In genomic region chr5:115326875-115327609, GRCm38 (mm10) we compare ENCODE assay signal across 7 mouse cellular contexts. TPM values are rescaled to one million over a fixed set of nuclear protein-coding genes. Genes with fewer than 3 reads are reported as not detected.
DNase-seq lines count a peak whose midpoint lies in the region; ATAC-seq lines count a peak whose summit lies in the region.

TSS of gene Srsf9 (plus strand) at chr5:115327177.

- no peaks in the 10 kb centered on the region for H3K27me3 ChIP-seq in limb, embryonic 10.5 days (ENCODE audit: low read depth, poor library complexity, severe bottlenecking)
- no peaks in the 10 kb centered on the region for H3K27me3 ChIP-seq in midbrain, embryonic 13.5 days

- under 1% methylated on average over 92 of the region's 97 CpGs for WGBS in limb, embryonic 10.5 days
- WGBS in midbrain, embryonic 13.5 days, result under 1% methylated on average over 87 of the region's 97 CpGs

- peak within 1 kb of the TSS; percentile 84 for H3K4me3 ChIP-seq in limb, embryonic 10.5 days
- H3K4me3 ChIP-seq in midbrain, embryonic 13.5 days (replicated peaks), result peak within 1 kb of the TSS; percentile 89

- peaks cover 22% of the 10 kb centered on the region for H3K4me1 ChIP-seq in limb, embryonic 10.5 days
- H3K4me1 ChIP-seq in midbrain, embryonic 13.5 days (replicated peaks), result peaks cover 35% of the 10 kb centered on the region

- H3K27ac ChIP-seq in limb, embryonic 10.5 days, result peak within 1 kb of the TSS; percentile 98
- peak within 1 kb of the TSS; percentile 86 for H3K27ac ChIP-seq in midbrain, embryonic 13.5 days

- peak; percentile 94 for ATAC-seq in midbrain, embryonic 13.5 days

- H3K9me3 ChIP-seq in limb, embryonic 10.5 days (replicated peaks), result no peaks in the 10 kb centered on the region
- H3K9me3 ChIP-seq in midbrain, embryonic 13.5 days, result no peaks in the 10 kb centered on the region

- DNase-seq in adrenal gland, adult 8-10 months, result peak; percentile 91
- DNase-seq in embryo, embryonic 9.5 days (ENCODE audit: extremely low spot score), result peak; percentile 97
- no peak for DNase-seq in gonadal fat pad, adult 2 months (ENCODE audit: low read depth)
- DNase-seq in kidney, adult 11 months, result peak; percentile 94
- DNase-seq in limb, embryonic 10.5 days (ENCODE audit: low spot score), result peak; percentile 99
- DNase-seq in spleen, adult 12 weeks (ENCODE audit: low spot score), result peak; percentile 88

- H3K4me2 ChIP-seq in midbrain, embryonic 13.5 days (replicated peaks), result peak within 1 kb of the TSS; percentile 80

- peaks cover 33% of the 10 kb centered on the region for H3K36me3 ChIP-seq in limb, embryonic 10.5 days
- peaks cover 24% of the 10 kb centered on the region for H3K36me3 ChIP-seq in midbrain, embryonic 13.5 days

- H3K9ac ChIP-seq in midbrain, embryonic 13.5 days (replicated peaks), result peak within 1 kb of the TSS; percentile 98

RNA-seq across cellular contexts. Expression of gene Srsf9, which starts in this region (rescaled TPM):
- 10 to 100 TPM; 68.1 to 89.3 (median 75.9) TPM for total RNA-seq in adrenal gland, adult 8-10 months (2022)
- 40.3 and 55.6 TPM in 2 replicates for polyA plus RNA-seq in gonadal fat pad, adult 2 months (2012; rRNA removed)
- polyA plus RNA-seq in limb, embryonic 10.5 days (2016; fragmentation: Nextera tagmentation; extraction: Ambion mirVana), result 444 and 468 TPM in 2 replicates
- polyA plus RNA-seq in midbrain, embryonic 13.5 days (2015; fragmentation: Nextera tagmentation; extraction: Ambion mirVana), result 193 and 203 TPM in 2 replicates
